Mouse (Mus musculus) T-helper 2 cell (primary cell): ENCODE results near the gene Atp7b.

Source experiments
- in situ Hi-C: fragments of 300-600 bp; cut with MboI, MseI; formaldehyde crosslinking; loops from one replicate; pipeline ENCODE4 v1.15.1; 2025; ENCODE audit warnings: high pct_unique_total_duplicates

The Atp7b gene

GRCm38 (mm10) chr8:22025241-22025640 lies 34.9 kb downstream of the Atp7b start:
- in situ Hi-C loops, result no loop called here

- in situ Hi-C loops, result no loop called here
Measured at GRCm38 (mm10) chr8:22022244-22022643, 37.9 kb downstream of the Atp7b start.

DNA sequence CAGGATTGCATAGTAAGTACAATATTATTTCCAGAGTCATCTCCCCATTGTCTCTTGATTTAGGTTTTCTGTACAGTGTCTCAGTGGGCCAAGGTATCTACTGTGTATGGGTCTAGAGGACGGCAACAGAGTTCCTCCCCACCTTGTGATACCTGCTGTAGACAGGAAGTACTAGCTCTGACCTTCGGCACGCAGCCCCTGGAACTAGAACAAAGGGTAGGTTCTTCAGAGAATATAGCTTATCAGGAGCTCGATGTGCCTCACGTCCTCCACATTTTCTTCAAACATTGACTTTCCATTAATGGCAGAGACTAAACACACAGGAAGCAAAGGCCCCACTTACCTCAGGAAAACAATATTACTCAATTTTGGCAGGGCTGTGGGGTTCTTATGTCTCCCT lies 40.6 kb downstream of the Atp7b start:
- in situ Hi-C loops, result loop anchor here (5.0 kb wide), 1 partner anchor 192 kb away; no protein-coding TSS in a partner anchor

DNA sequence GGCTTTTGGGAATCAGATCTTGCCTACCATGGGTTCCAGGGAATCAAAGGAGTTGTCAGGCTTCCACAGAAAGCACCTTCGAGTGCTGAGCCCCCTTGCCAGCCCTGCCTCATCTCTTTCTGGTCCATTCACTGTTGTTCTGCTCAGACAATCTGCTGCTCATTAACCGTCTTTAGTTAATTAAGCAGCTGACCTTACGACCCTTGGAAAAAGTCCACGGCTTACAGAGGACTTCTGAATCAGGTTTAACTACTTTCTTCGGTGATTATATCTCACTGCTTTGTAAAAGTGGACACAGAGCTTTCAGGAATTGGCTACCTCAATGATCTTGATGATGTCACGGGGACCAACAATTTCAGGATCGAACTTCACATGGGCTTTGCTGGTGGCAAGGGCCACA lies 42.4 kb downstream of the Atp7b start:
- in situ Hi-C loops, result loop anchor here (5.0 kb wide), 1 partner anchor 190 kb away; no protein-coding TSS in a partner anchor

GRCm38 (mm10) chr8:22013034-22013707 lies 46.9 kb downstream of the Atp7b start:
- in situ Hi-C loops, result no loop called here

DNA sequence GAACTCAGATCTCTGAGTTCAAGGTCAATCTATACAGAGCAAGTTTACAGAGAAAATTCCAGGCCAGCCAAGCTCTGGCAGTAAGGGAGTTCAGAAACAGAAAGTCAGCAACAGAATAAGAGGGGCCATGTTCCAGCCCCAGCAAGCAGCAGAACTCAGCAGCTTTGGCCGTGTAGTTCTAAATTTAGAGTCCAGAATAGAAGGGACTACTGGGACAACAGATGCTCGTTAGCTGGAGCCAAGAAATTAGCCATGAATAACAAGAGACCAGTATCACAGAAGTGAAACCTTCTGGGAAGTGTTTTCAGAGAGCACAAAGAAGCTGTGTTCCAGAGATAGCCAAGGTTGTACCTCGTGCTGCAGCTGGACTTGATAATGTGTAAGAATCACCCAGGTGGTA lies 50.7 kb downstream of the Atp7b start:
- in situ Hi-C loops, result no loop called here

DNA sequence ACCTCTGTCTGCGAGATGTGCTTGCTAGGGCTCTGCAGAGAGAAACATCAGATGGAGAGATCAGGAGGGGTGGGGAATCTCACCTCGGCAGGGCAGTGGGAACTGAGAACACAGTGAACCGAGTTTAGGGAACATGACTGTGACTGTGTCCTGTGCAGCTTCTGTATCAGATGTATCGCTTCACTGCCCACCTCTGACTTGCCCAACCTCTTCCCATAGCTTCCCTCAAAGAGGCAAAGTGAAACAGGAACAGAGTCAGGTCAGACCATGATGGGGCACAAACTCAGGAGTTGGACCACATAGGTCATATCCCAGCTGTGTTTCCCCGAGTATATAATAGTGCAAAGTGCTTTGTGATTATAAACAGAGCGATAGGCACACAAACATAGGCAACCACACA lies 53.7 kb downstream of the Atp7b start:
- in situ Hi-C loops, result no loop called here

DNA sequence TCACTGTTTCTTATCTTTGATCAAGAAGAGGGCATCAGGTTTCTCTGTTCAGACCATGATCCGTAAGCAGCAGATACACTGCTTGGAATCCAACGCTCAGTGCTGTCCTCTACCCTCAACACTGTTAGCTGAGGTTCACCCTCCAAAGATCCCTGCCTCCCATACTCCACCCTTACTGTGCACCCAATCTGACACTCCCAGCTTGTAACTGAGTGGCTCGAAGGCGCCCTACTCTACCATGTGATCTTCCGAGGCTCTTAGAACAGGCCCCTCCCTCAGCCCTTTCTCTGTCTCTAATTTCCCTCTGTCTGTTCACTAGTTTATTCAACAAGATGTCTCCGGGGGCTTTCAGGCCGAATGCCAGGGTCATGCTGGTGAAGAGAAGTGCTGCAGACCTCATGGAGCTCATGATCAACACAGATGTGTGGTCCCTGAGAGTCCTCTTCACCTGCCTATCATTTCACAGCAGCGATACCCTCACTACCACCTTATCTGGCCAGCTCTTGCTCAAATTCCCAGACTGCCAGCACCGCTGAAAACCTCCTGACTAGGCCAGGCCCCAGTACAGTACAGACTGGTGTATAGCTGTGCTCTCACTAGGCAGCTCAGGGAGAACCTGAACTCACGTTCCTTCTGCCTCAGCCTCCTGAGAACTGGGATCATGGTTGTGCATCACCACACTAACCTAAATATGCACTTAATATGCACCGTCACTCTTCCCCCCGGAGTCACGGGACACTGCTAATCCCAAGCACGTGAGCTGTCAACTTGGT lies 55.2 kb downstream of the Atp7b start:
- in situ Hi-C loops, result no loop called here

GRCm38 (mm10) chr8:21995181-21995580 lies 64.9 kb downstream of the Atp7b start:
- in situ Hi-C loops, result no loop called here

DNA sequence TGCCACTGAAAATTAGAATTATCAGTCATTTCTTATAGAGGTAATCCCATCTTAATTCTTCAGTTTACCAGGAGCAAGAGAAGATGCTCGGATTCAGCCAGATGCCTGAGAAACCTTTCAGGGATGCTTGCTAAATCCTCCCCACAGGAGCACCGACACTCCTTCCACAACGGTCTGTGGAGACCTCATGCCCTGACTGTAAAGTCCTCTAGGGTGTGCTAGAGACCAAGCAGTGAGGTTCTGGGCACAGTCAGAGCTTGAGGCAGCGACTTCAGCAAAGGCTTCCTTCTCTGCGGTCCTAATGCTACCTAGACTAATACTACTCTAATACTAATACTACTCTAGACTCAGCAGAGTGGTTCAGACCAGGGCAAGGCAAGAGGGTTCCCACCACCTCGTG lies 67.9 kb downstream of the Atp7b start:
- in situ Hi-C loops, result no loop called here

DNA sequence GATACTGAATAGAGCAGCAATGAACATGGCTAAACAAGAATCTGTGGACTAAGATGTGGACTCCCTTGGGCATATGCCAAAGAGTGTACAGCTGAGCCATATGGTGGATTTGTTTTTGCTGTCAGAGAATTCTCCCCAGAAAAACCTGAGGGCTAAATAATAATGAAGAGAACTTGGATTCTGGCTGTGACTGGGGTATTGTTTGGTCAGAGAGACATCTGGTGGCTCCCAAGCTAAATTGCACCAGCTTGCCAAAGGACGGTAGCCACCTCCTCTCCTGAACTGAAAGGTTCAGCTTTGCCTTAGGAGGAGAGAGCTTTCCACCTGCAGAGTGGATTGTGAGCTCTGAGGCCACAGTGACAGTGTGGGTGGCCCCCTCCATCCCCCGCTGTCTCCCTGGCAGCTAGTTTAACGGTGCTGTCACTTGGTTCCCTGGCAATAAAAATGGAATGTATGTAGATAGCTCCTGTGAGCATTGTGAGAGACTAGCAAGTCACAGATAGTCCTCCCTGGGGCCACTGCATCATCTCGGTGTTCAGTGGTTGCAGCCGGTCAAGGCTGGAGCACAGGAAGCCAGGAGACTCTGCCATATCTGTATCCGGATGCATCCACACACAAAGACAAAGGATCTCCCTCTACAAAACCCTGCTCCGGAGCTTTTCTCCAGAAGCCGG lies 78.3 kb downstream of the Atp7b start:
- in situ Hi-C loops, result no loop called here

GRCm38 (mm10) chr8:21978193-21978592 lies 81.9 kb downstream of the Atp7b start:
- in situ Hi-C loops, result no loop called here

GRCm38 (mm10) chr8:21969475-21969874 lies 90.6 kb downstream of the Atp7b start, which contains the start of gene Ccdc70:
Ccdc70 (plus strand) TSS chr8:21969775.
- in situ Hi-C loops, result no loop called here

DNA sequence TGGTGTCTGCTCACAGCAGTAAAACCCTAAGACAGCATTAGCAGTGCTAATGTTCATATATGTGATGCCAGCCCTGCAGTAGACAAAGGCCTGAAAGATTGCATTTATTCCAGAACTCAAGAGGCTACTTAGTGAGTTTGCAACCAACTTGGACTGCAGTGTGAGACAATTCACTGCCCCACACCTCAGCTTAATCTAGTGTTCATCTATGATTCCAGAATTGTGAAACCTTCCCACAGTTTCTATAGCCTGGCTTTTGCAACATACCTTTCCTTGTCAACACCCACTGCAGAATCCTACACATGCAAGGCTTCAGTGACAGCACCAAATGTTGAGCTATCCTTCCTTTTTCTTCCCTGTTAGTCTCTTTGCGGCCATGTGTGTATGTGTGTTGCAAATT lies 93.5 kb downstream of the Atp7b start:
- in situ Hi-C loops, result no loop called here

DNA sequence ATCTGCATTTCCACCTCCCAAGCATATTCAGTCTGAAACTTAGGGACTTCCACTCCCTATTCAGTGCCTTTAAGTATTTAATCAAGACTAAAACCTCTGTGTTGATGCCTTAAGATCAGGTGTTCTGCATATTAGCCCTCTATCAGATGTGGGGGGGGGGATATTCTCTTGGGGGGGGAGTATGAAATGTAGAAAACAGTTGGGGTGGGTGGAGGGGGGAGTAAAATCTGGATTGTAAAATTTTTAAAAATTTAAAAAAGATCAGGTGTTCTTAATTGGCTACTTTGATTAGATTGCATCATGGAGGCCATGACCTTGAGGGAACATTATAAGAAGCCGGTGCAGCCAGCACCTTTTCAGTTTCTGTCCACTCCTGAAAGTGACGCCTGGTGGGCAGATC lies 101.7 kb downstream of the Atp7b start, which contains the start of gene Fam90a1a:
Gene Fam90a1a, plus strand, starts transcription at position 301 of the 400 bp plus-strand sequence.
- in situ Hi-C loops, result no loop called here

DNA sequence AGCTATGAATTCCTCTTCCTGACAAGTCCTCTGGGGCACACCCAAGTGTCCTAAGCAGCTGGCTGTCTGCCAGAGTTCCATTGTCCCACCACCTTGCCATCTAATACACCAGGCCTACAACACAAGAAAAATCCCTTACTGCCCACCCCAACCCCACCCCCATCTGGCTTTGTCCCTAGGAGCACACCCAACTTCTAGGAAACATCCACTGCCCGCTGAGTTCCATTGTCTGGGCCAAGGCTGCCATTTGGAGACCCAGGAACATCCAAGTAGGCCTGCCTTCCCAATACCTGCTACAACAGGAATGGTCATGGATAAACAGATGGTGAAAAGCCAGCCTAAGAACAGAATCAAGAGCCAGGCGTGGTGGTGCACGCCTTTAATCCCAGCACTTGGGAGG lies 103.8 kb downstream of the Atp7b start:
- in situ Hi-C loops, result no loop called here

DNA sequence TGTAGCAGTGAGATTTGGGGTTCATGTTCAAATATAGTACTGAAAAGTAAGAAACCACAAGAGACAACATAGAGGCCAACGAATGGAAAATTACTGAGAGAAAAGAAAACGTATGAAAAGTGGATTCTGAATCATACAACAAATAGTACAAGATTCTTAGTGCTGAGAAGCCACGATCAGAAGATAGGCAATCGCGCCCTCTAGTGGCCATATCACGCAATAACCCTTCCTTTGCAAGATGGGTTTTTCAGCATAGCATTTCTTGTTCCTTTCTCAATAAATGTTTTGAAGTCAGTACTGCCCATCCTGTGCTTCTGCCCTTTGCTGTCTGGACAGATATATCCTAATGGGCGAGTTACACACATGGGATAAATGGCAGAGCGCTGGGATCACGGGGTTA lies 104.8 kb downstream of the Atp7b start:
- in situ Hi-C loops, result no loop called here

DNA sequence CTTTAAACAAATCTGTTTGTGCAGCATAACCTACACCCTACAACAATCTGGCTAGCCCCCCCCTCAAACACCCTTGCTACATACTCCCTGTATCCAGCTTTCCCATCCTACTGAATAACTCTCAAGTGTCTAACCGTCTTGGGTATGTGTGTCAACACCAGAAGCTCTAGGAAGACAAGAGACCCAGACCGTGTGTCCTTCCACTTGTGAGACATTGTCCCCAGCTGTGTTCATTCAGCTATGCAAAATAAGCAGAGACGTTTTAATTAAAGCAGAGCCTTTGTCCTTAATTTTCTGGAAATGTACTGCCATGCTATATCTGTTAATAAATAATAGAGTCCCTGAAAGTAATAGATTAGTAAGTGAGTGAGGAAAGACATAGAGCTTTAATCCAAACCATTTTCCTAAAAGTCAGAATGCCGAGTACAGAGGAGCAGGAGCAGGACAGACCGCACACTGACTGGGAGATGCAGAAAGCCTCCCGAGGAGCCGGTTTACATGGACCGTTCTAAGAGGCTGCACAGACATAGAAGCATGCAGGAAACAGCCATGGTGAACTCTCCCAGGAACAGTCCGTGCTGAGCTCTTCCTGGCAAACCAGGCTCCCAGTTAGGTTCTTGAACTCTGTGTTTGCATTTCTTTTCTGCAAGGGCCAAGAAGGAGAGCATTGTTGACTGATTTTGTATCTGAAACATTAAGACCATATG lies 112.6 kb downstream of the Atp7b start:
- in situ Hi-C loops, result no loop called here

GRCm38 (mm10) chr8:21946462-21946861 lies 113.6 kb downstream of the Atp7b start, which contains the start of gene Defb13:
Defb13 (plus strand) TSS chr8:21946762.
- in situ Hi-C loops, result no loop called here
